Mouse (Mus musculus) cerebellum, postnatal 4 days (tissue): ENCODE results near the gene Nhs.

Experiments used
- DNase-seq, 2 experiments: peaks; one replicate each; pipeline ENCODE4 v3.0.0; 2022; ENCODE audit warnings: low spot score in 2 of 2, mixed read lengths in 1 of 2

The Nhs gene

GRCm38 (mm10) chrX:162159637-162160611 is at the start of gene Nhs:
Nhs (minus strand) TSS chrX:162159730.
- DNase-seq = peak; percentile 32 to 65

DNA sequence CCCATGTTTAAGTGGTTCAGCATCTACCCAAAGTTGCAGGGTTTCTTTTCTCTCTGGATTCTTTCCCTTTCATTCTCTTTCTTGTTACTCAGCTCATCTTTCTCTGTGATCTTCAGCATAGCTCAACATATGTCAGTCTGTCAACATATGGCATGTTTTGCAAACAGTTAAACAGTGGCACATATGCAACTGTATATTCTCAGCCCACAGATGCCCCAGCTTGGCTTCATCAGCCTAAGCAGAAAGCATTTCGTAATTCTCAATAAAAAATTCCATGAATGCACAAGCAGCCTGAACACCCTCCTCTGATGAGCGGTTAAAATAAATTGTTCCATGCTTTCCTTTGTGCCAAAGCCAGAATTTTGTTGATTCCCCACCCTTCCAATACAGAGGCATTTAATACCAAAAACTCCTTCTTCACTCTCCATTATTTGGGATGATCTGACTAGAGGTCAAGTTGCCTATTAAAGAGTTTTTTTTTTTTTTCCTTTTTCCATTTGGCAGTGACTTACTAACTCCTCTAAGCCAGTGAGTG is 46.9 kb upstream of the Nhs start:
- no peak for DNase-seq

GRCm38 (mm10) chrX:162158743-162159636 is 540 bp downstream of the Nhs start:
- peak; percentile 19 to 21 for DNase-seq

- DNase-seq = no peak
Observed at GRCm38 (mm10) chrX:162158142-162158541, 1.4 kb downstream of the Nhs start.

DNA sequence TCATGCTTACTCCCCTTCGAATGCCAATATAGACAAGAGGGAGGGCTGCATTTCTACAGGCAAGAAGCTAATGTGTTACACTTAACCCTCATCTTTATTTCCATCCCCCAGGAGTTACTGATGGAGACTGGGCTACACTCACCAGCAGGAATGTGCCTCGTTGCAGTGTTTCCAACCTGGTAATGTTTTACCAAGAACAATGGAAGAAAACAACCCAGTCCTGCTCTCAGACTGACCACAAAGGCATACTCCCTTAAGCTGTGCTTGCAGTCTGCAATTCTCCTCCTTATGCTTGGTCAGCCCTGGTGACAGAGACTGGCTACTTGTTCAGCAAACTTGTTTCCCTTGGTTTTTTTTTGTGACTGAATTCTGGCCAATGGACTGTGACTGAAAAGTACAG is 21.7 kb downstream of the Nhs start:
- DNase-seq = no peak

GRCm38 (mm10) chrX:162113257-162113656 is 46.3 kb downstream of the Nhs start:
- no peak for DNase-seq

DNA sequence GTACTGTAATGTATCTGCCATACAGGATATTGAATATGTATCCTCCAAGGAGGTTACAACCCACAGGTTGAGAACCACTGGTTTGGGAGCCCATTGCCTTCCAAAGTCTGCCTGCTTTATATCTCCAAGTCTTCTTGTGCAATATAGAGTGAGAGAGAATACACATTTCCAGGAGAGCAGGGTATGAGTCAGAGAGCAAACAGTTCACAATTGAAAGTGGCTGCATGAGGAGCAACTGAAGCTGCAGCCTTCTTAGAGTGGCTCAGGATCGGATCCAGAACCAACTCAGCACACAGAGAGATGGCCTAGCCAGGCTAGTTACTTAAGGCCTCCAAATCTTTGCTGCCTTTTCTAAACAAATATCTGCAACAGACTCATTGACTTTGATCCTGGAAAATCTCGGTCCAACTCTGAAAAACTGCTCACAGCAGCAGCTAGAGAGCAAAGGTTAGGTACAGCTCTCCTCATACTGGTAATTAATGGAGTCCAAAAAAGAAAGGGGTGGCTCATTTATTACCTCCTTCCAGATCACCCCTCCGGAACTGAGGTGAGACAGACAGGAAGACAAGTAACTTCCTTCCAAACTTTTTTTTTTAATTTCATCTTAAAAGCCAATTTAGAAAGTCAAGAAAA is 56.6 kb downstream of the Nhs start:
- no peak for DNase-seq

- no peak for DNase-seq
Observed at GRCm38 (mm10) chrX:162098364-162098763, 61.2 kb downstream of the Nhs start.

GRCm38 (mm10) chrX:162087291-162087690 is 72.2 kb downstream of the Nhs start:
- DNase-seq = peak; percentile 19 to 46

GRCm38 (mm10) chrX:162085897-162086200 is 73.7 kb downstream of the Nhs start:
- peak in 1 of 2 experiments; percentile 23 for DNase-seq

DNA sequence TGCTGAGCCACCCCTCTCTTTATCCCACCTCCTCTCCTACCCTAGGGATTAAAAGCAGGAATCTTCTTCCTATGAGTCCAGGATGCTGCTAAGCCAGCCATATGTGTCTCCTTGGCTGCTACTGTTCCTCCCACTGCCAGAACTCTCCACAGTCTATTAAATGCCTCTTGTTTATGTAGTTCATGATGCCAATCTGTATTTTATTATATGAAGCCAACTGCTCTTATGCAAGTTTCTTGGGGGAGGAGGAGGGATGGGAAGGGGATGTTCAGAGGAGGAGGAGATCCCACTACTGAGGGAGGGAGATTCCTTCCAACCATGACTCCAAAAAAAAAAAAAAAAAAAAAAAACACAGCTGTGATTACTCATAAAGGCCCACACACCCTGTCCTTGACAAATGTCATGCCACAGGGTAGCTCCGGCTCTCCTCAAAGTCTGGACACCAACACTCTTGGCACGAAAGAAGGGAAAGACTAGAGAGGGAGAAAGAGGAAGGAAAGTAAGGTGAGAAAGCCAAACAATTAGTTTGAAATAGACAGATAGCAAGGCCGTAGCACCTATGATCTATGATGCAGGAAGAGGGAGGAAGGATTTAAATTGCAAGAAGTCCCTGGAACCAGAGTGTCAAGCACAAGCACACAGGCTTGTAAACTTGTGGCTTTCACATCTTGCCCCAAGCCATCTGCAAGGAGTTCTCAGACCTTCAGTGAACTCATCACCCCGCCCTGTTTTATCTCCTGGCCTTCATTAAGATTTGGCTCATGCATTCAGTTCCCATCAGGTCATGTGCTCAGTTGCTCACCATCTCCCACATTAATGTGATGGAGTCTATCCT is 74.3 kb downstream of the Nhs start:
- DNase-seq = no peak

DNA sequence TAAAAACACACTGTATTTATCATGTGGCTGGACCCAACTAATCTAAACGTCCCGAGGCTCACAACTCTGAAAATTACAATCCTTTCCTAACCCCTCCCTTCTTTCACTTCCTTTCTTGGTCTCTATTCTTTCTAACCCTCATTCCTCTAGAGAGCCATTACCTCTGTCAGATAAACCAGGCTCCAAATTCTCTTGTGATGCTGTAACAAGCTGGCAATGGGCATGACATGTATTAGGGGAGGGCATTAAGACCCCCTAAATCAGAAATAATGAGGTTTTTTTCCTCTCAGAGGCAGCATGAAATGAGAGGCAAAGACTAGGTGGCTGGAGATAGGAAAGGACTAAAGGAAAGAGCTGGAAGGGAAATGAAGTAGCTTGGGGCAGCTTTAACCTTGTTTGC is 96.4 kb downstream of the Nhs start:
- DNase-seq = no peak

DNA sequence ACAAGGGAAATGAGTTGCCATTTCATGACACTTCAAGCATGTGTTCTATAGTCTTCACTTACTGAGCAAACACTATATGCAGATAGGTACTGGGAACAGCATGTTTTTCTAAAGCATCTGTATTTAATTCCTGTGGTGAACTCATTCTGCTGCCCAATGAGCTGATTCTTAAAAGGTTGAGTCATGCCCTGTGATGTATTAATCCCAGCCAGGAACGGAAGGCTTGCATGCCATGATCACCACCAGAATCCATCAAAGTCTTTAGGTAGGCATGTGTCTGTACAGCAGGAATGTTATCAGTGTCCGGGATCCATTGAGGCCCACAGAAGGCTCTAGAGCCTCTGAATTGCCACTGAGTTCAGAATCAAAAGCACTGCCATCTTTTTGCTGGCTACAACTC is 103.9 kb downstream of the Nhs start:
- no peak for DNase-seq

DNA sequence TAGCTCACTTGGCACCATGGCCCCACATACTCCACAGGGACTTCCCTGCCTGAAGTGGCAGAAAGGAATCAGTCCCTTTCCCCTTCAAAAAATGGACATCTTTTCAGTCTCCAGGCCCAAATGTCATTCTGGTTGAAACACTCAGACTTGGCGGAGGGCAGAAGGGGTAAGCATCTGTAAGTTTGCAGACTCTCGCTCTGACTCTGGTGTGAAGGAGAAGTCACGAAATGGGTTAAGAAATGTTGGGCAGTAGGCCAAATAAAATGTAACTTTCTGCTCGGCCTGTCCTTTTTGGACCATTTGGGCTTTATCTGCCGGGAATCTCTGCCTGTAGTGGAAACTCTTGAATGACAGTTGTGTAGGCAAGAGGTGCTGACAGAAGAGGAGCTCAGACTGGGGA is 106.0 kb downstream of the Nhs start:
- no peak for DNase-seq

DNA sequence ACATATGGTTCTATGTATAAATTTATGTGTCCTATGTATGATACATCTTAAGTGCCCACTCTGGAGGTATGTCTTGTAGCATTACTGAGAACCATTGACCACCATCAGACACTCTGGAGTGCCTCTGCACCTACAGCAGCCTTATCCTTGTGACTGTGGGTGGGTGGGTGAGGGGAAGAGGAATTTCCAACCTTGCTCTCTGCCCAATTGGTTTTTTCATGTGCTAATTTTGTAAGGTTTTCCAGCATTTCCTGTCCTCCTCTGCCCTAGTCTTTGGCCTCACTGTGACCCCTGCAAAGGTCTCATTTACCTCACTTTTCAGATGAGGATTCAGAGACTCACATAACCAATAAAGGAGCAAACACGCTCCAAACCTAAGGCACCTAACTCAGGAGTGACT is 107.0 kb downstream of the Nhs start:
- no peak for DNase-seq

GRCm38 (mm10) chrX:162049616-162050015 is 109.9 kb downstream of the Nhs start:
- no peak for DNase-seq

GRCm38 (mm10) chrX:162045527-162045926 is 114.0 kb downstream of the Nhs start:
- no peak for DNase-seq

DNA sequence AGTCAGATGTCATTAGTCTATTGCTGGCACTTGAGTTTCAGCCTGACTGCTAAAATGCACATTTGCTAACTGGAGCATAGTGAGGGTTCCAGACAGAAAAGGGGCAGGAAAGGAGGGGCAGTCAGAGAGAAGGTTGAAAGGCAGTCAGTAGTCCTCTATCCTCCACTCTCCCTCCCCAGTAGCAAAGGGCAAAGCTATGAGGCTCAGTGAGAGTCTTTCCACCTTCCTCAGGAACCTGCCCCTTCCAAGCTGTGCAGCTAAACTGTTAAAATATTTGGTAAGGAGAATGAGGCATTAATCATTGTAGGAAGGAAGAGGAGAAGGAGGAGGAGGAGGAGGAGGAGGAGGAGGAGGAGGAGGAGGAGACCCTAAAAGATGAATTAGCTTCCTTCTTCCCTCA is 115.4 kb downstream of the Nhs start:
- DNase-seq = no peak

DNA sequence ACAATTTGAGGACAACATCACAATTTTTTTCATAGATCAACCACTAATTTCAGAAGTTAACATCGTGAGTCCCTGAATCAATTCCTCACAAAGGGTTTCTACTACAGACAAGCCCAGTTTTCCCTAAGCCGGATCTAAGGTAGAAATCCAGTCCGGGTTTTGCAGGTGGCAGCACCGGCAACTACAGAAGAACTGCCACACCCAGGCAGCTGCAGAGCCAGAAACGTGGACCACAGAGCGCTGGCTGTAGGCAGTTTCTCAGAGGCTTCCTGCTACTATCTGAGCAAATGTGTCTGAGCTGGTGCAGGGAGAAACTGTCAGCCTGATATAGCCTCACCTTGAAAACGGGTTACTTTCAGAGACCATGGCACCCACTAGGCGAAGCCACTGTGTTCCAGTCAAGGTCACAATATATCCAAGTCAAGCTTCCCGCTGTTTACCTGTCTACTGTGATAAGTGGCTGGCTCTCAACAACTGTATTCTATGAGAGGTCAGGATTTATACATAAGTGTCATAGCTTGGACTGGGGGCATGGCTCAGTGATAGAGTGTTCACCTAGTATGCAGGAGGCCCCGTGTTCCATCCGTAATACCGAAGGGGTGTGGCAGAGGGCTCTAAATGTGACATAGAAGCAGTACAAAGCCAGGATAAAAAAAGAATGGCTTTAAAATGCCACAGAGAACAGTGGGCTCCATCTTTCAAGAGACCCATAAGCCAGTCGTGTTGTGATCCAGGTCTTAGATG is 134.1 kb downstream of the Nhs start:
- peak in 1 of 2 experiments; percentile 28 for DNase-seq

GRCm38 (mm10) chrX:162021724-162022123 is 137.8 kb downstream of the Nhs start:
- DNase-seq = no peak
